10 mouse cellular contexts compared by ENCODE assay signal in the genomic region with DNA sequence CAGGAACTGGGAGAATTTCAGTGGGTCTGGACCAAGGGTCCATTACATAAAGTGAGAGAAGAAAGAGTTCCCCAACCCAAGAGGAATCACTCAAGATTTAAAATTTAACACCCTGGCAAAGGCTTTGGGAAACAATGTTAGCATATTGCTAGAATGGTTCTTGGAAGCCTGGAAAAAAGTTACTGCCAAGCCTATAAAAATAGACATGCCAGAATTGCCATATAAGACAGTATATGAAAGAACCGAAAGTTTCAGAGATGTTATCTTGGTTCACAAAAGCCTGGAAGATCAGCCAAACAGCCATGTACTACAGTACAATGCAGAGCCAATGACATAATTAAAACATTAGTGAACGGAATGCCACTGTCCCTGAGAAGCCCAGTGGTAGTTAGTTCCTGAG.
"Had no signal": no experiment of that assay in that cellular context is flagged by ENCODE, and none has a peak within 500 bp of the region (broad histone marks: within the 10 kb centered on the region; RNA-seq: fewer than 3 reads in every experiment).

No protein-coding gene starts in this region.

- ATAC-seq: liver, postnatal 0 days; lung, postnatal 0 days; midbrain, embryonic 13.5 days; midbrain, embryonic 15.5 days had no signal

- DNase-seq: liver, embryonic 13.5 days; liver, postnatal 0 days; lung, postnatal 14 days; lung, postnatal 36 days; thymus, adult 18-20 months; thymus, postnatal 14 days; thymus, postnatal 36 days had no signal
